Mouse (Mus musculus): ENCODE measurements around the gene Pxk. TPM values are rescaled to one million over a fixed set of nuclear protein-coding genes. Genes with fewer than 3 reads are reported as not detected.

Pxk gene
- polyA plus RNA-seq, 1 experiment from 2014 or later: 68.8 TPM

GRCm38 (mm10) chr14:8094931-8095561 lies 3.0 kb upstream of the Pxk start:
- Histone ChIP-seq H3K27me3 (ENCODE audit: control insufficient read depth, insufficient read depth, low read depth, low read length) (no peaks in the 10 kb centered on the region), H3K4me2 (ENCODE audit: low read length) (no peak overlapping the region), H3K9me3 (replicated peaks; ENCODE audit: control insufficient read depth, low read length, poor library complexity, severe bottlenecking) (no peaks in the 10 kb centered on the region), H3K9ac (ENCODE audit: low read depth, low read length) (no peak overlapping the region), H3K4me1 (ENCODE audit: control insufficient read depth, insufficient read depth, low read length) (peaks cover 12% of the 10 kb centered on the region), H3K4me3 (ENCODE audit: low read depth, low read length) (no peak overlapping the region), H3K36me3 (ENCODE audit: control insufficient read depth, insufficient read depth, low read length) (peaks cover 5% of the 10 kb centered on the region), H3K27ac (ENCODE audit: low read length) (no peak overlapping the region)
- ATAC-seq: no peak
- WGBS: 64% methylated on average over 3 of the region's 3 CpGs

DNA sequence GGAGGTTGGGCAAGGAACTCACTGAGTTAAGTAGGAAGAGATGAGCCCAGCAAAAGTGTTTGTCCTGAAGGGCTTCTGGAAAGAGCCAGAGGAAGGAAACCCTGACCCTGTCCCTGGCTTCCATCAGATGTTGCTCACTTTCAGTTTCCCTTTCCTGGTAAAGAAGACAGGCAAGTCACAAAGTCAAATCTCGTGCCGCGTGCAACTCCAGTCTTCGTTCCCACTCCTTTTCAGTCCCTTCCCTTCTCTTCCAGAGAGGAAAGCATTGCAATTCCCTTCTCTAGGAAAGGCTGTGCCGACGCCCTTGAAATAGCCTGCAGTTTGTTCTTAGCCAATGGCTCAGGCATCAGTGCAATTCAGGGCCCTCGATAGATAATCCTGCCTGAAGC lies 2.5 kb upstream of the Pxk start:
- Histone ChIP-seq H3K4me3 (ENCODE audit: low read depth, low read length) (no peak overlapping the region), H3K27ac (ENCODE audit: low read length) (no peak overlapping the region), H3K4me2 (ENCODE audit: low read length) (no peak overlapping the region), H3K36me3 (ENCODE audit: control insufficient read depth, insufficient read depth, low read length) (peaks cover under 1% of the 10 kb centered on the region), H3K27me3 (ENCODE audit: control insufficient read depth, insufficient read depth, low read depth, low read length) (no peaks in the 10 kb centered on the region), H3K9ac (ENCODE audit: low read depth, low read length) (no peak overlapping the region), H3K4me1 (ENCODE audit: control insufficient read depth, insufficient read depth, low read length) (peaks cover 17% of the 10 kb centered on the region), H3K9me3 (replicated peaks; ENCODE audit: control insufficient read depth, low read length, poor library complexity, severe bottlenecking) (no peaks in the 10 kb centered on the region)
- 74% methylated on average over 7 of the region's 7 CpGs for WGBS
- no peak for ATAC-seq

GRCm38 (mm10) chr14:8098687-8098995 lies 630 bp downstream of the Pxk start:
- WGBS: 2% methylated on average over 5 of the region's 5 CpGs
- H3K4me2 ChIP-seq (ENCODE audit: low read length): peak overlapping the region; percentile 74
- H3K4me1 ChIP-seq (ENCODE audit: control insufficient read depth, insufficient read depth, low read length): peaks cover 21% of the 10 kb centered on the region
- H3K27ac ChIP-seq (ENCODE audit: low read length): peak overlapping the region; percentile 87
- no peaks in the 10 kb centered on the region for H3K9me3 ChIP-seq (replicated peaks; ENCODE audit: control insufficient read depth, low read length, poor library complexity, severe bottlenecking)
- ATAC-seq: peak; percentile 43
- no peaks in the 10 kb centered on the region for H3K36me3 ChIP-seq (ENCODE audit: control insufficient read depth, insufficient read depth, low read length)
- H3K27me3 ChIP-seq (ENCODE audit: control insufficient read depth, insufficient read depth, low read depth, low read length): no peaks in the 10 kb centered on the region
- peak overlapping the region; percentile 95 for H3K4me3 ChIP-seq (ENCODE audit: low read depth, low read length)
- H3K9ac ChIP-seq (ENCODE audit: low read depth, low read length): peak overlapping the region; percentile 93

DNA sequence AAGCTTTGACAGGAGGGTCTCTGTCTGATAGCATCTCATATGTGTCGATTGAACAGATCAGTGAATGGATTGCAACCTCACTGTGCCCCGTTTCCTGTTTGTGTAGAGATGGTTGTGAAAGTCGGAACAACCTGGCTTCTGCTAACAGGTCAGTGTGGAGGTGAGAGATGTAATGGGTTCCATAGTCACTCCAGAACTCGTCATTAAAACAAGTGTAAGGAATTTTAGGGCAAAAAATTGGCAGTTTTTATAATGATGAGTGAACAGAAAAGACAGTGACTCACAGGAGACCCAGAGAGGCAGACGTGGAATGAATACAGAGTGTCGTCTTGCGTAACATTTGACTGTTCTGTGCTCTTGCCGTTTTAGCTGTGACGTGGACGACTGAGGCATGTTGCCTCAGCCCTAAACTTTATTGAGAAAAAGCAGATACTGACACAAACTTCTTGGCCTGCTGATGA lies 1.6 kb downstream of the Pxk start:
- Histone ChIP-seq H3K4me2 (ENCODE audit: low read length) (peak overlapping the region; percentile 74), H3K4me3 (ENCODE audit: low read depth, low read length) (peak overlapping the region; percentile 95), H3K36me3 (ENCODE audit: control insufficient read depth, insufficient read depth, low read length) (no peaks in the 10 kb centered on the region), H3K9me3 (replicated peaks; ENCODE audit: control insufficient read depth, low read length, poor library complexity, severe bottlenecking) (no peaks in the 10 kb centered on the region), H3K9ac (ENCODE audit: low read depth, low read length) (peak overlapping the region; percentile 43), H3K27me3 (ENCODE audit: control insufficient read depth, insufficient read depth, low read depth, low read length) (no peaks in the 10 kb centered on the region), H3K4me1 (ENCODE audit: control insufficient read depth, insufficient read depth, low read length) (peaks cover 23% of the 10 kb centered on the region), H3K27ac (ENCODE audit: low read length) (no peak overlapping the region)
- 69% methylated on average over 10 of the region's 10 CpGs for WGBS
- ATAC-seq: no peak

GRCm38 (mm10) chr14:8101886-8102285 lies 3.9 kb downstream of the Pxk start:
- Histone ChIP-seq H3K9me3 (replicated peaks; ENCODE audit: control insufficient read depth, low read length, poor library complexity, severe bottlenecking) (no peaks in the 10 kb centered on the region), H3K36me3 (ENCODE audit: control insufficient read depth, insufficient read depth, low read length) (no peaks in the 10 kb centered on the region), H3K4me1 (ENCODE audit: control insufficient read depth, insufficient read depth, low read length) (peaks cover 25% of the 10 kb centered on the region), H3K4me3 (ENCODE audit: low read depth, low read length) (no peak overlapping the region), H3K9ac (ENCODE audit: low read depth, low read length) (no peak overlapping the region), H3K27ac (ENCODE audit: low read length) (no peak overlapping the region), H3K4me2 (ENCODE audit: low read length) (no peak overlapping the region), H3K27me3 (ENCODE audit: control insufficient read depth, insufficient read depth, low read depth, low read length) (no peaks in the 10 kb centered on the region)
- ATAC-seq: no peak
- 81% methylated on average over 8 of the region's 8 CpGs for WGBS

DNA sequence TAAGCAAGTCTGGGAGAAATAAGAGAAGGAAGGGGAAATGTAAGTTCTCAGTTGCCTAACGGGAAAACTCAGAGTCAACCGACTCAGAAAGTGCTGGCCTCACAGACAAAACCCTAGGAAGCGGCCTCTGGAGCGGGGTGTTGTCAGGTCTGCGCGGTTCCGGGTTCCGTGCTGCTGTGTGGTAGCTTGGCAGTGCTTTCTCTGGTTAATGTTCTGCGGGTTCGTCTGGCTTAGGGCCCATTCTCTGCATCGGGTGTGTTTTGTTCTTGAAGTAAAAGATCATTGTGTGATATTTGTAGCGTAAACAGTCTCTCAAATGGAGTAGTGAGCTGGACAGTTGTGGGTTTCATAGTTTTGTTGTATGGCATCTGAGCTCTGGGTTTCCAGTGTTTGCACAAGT lies 4.7 kb downstream of the Pxk start:
- H3K36me3 ChIP-seq (ENCODE audit: control insufficient read depth, insufficient read depth, low read length): no peaks in the 10 kb centered on the region
- H3K27ac ChIP-seq (ENCODE audit: low read length): no peak overlapping the region
- H3K9ac ChIP-seq (ENCODE audit: low read depth, low read length): no peak overlapping the region
- H3K9me3 ChIP-seq (replicated peaks; ENCODE audit: control insufficient read depth, low read length, poor library complexity, severe bottlenecking): no peaks in the 10 kb centered on the region
- no peaks in the 10 kb centered on the region for H3K27me3 ChIP-seq (ENCODE audit: control insufficient read depth, insufficient read depth, low read depth, low read length)
- peaks cover 24% of the 10 kb centered on the region for H3K4me1 ChIP-seq (ENCODE audit: control insufficient read depth, insufficient read depth, low read length)
- no peak for ATAC-seq
- no peak overlapping the region for H3K4me2 ChIP-seq (ENCODE audit: low read length)
- H3K4me3 ChIP-seq (ENCODE audit: low read depth, low read length): no peak overlapping the region
- WGBS: 84% methylated on average over 12 of the region's 12 CpGs

DNA sequence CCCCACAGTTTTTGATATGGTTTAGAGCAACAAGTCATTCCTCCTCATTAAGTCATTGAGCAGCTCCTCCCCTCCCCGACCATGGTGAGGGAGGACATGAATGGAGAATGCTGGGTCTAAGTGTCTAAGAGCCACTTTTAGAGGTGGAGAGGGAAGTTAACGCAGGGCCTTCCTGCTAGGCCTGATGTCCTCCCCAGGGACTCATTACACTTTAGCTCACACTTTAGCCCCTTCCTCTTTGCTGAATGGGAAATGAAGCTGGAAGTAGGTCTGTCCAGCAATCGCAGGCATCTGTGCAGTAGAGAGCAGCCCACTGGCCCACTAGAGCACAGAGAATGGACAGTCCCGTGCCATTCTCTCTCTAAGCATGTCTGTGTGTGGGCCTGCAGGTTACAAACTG lies 10.0 kb downstream of the Pxk start:
- H3K27ac ChIP-seq (ENCODE audit: low read length): no peak overlapping the region
- H3K4me3 ChIP-seq (ENCODE audit: low read depth, low read length): no peak overlapping the region
- no peak overlapping the region for H3K9ac ChIP-seq (ENCODE audit: low read depth, low read length)
- 84% methylated on average over 4 of the region's 4 CpGs for WGBS
- H3K4me2 ChIP-seq (ENCODE audit: low read length): no peak overlapping the region
- no peak for ATAC-seq
- H3K36me3 ChIP-seq (ENCODE audit: control insufficient read depth, insufficient read depth, low read length): no peaks in the 10 kb centered on the region
- H3K9me3 ChIP-seq (replicated peaks; ENCODE audit: control insufficient read depth, low read length, poor library complexity, severe bottlenecking): no peaks in the 10 kb centered on the region
- H3K4me1 ChIP-seq (ENCODE audit: control insufficient read depth, insufficient read depth, low read length): peaks cover 4% of the 10 kb centered on the region; the same call in 1 of the 2 replicates
- no peaks in the 10 kb centered on the region for H3K27me3 ChIP-seq (ENCODE audit: control insufficient read depth, insufficient read depth, low read depth, low read length)

DNA sequence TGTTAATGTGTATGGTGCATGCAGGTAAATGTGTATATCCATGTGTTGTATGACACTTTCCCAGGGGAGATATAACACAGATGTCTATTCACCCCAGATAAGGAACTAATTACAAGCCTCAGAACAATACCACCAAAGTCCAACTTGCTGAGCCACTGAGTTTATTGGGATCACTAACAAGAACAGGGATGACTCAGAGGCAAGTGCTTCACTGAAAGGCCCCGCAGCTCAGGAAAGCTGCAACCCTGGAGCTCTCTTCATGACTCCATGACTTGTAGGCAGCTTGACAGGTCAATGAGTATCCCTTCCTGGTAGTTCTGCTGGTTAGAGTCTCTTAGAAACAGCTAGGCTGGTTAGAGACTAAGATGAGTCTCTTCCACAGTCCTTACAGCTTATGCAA lies 11.0 kb downstream of the Pxk start:
- no peak for ATAC-seq
- H3K4me1 ChIP-seq (ENCODE audit: control insufficient read depth, insufficient read depth, low read length): peaks cover 2% of the 10 kb centered on the region; the same call in 1 of the 2 replicates
- no peaks in the 10 kb centered on the region for H3K27me3 ChIP-seq (ENCODE audit: control insufficient read depth, insufficient read depth, low read depth, low read length)
- H3K9ac ChIP-seq (ENCODE audit: low read depth, low read length): no peak overlapping the region
- H3K36me3 ChIP-seq (ENCODE audit: control insufficient read depth, insufficient read depth, low read length): no peaks in the 10 kb centered on the region
- H3K9me3 ChIP-seq (replicated peaks; ENCODE audit: control insufficient read depth, low read length, poor library complexity, severe bottlenecking): no peaks in the 10 kb centered on the region
- 92% methylated on average over 1 of the region's 1 CpGs for WGBS
- H3K4me2 ChIP-seq (ENCODE audit: low read length): no peak overlapping the region
- H3K4me3 ChIP-seq (ENCODE audit: low read depth, low read length): no peak overlapping the region
- no peak overlapping the region for H3K27ac ChIP-seq (ENCODE audit: low read length)

DNA sequence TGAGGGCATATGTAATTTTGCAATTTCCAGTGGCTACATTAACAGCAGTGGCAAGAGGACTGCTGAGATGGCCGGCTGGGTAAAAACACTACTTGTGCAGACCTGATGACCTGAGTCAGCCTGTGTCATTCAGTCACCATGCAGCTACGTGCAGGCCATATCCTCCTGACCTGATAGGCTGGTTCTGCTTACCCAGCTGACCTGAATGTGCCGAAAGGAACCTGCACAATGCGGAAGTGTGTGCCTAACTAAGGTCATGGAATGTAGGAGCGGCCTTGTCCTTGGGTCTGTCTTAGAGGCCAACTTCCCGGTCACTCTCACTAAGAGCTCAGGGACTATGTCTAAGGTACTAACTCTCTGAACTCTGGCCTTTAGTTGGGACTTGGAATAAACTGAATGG lies 13.5 kb downstream of the Pxk start:
- H3K4me2 ChIP-seq (ENCODE audit: low read length): no peak overlapping the region
- H3K9ac ChIP-seq (ENCODE audit: low read depth, low read length): no peak overlapping the region
- H3K4me1 ChIP-seq (ENCODE audit: control insufficient read depth, insufficient read depth, low read length): no peaks in the 10 kb centered on the region
- ATAC-seq: no peak
- no peaks in the 10 kb centered on the region for H3K27me3 ChIP-seq (ENCODE audit: control insufficient read depth, insufficient read depth, low read depth, low read length)
- WGBS: 95% methylated on average over 6 of the region's 6 CpGs
- H3K9me3 ChIP-seq (replicated peaks; ENCODE audit: control insufficient read depth, low read length, poor library complexity, severe bottlenecking): no peaks in the 10 kb centered on the region
- H3K27ac ChIP-seq (ENCODE audit: low read length): no peak overlapping the region
- H3K4me3 ChIP-seq (ENCODE audit: low read depth, low read length): no peak overlapping the region
- no peaks in the 10 kb centered on the region for H3K36me3 ChIP-seq (ENCODE audit: control insufficient read depth, insufficient read depth, low read length)
